Mouse (Mus musculus): ENCODE measurements around the gene Iqcd. TPM values are rescaled to one million over a fixed set of nuclear protein-coding genes. Genes with fewer than 3 reads are reported as not detected.

Gene Iqcd
- polyA plus RNA-seq, 1 experiment, result 0.44 TPM

DNA sequence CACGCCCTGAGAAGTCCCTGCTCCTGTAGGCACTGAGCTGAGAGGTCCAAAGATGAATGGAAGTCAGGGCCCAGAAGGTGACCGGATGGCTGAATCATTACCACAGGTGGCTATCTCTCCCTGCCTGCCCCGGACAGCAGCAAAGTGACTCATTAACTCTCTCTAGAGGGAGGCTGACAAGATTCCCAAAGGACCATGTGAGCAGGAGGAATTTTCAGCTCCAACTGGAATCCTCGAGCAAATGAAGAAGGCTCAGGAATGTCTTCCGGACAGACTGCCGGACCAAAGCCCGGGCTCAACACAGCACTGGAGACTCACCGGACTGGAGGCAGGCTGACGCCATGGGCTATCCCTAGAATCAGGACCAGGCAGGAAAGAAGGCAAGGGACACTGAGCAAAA is 6.8 kb upstream of the Iqcd start:
- Histone ChIP-seq H3K4me3 (ENCODE audit: insufficient read depth, low read length) (no peak overlapping the region), H3K27ac (ENCODE audit: insufficient read depth, low read length) (no peak overlapping the region), H3K4me1 (ENCODE audit: control insufficient read depth, insufficient read depth, low read length) (peaks cover 17% of the 10 kb centered on the region)
- TF ChIP-seq CTCF (IDR thresholded peaks at IDR 0.05; ENCODE audit: borderline replicate concordance, insufficient read depth, low read length), result no peak
- no peak for TF ChIP-seq POLR2A (IDR thresholded peaks at IDR 0.05; ENCODE audit: low read depth, low read length)

GRCm38 (mm10) chr5:120583511-120583910 is 5.3 kb upstream of the Iqcd start:
- no peak overlapping the region for H3K27ac ChIP-seq (ENCODE audit: insufficient read depth, low read length)
- TF ChIP-seq CTCF (IDR thresholded peaks at IDR 0.05; ENCODE audit: borderline replicate concordance, insufficient read depth, low read length) (no peak), POLR2A (IDR thresholded peaks at IDR 0.05; ENCODE audit: low read depth, low read length) (no peak)
- peaks cover 12% of the 10 kb centered on the region; the same call in 1 of the 2 replicates for H3K4me1 ChIP-seq (ENCODE audit: control insufficient read depth, insufficient read depth, low read length)
- no peak overlapping the region for H3K4me3 ChIP-seq (ENCODE audit: insufficient read depth, low read length)

DNA sequence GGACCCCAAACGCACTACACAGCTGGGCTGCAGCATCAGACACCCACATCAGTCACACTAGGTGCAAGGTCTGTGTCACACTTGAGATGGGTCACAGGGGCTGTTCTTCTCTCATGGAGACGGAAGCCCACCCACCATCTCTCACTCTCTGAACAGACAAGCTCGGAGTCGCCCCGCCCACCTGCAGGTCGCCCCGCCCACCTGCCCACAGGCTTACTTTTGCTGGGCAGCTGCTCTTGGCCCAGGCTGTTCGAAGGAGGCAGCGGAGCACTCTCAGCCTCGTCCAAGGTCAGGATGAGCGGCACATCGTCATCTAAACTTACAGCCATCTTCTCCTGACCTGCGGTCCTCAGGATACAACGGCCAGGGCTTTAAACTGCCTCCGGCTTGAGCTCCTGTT is 3.8 kb upstream of the Iqcd start:
- no peak overlapping the region for H3K27ac ChIP-seq (ENCODE audit: insufficient read depth, low read length)
- 0 out of 2 replicates have a peak, but pooled peaks cover 9% of the 10 kb centered on the region for H3K4me1 ChIP-seq (ENCODE audit: control insufficient read depth, insufficient read depth, low read length)
- TF ChIP-seq CTCF (IDR thresholded peaks at IDR 0.05; ENCODE audit: borderline replicate concordance, insufficient read depth, low read length) (no peak), POLR2A (IDR thresholded peaks at IDR 0.05; ENCODE audit: low read depth, low read length) (no peak)
- no peak overlapping the region for H3K4me3 ChIP-seq (ENCODE audit: insufficient read depth, low read length)

GRCm38 (mm10) chr5:120586741-120587615 is 1.8 kb upstream of the Iqcd start:
- peak overlapping the region; percentile 74 for H3K4me3 ChIP-seq (ENCODE audit: insufficient read depth, low read length)
- no peak overlapping the region for H3K27ac ChIP-seq (ENCODE audit: insufficient read depth, low read length)
- 0 out of 2 replicates have a peak, but pooled peaks cover 7% of the 10 kb centered on the region for H3K4me1 ChIP-seq (ENCODE audit: control insufficient read depth, insufficient read depth, low read length)
- TF ChIP-seq POLR2A (IDR thresholded peaks at IDR 0.05; ENCODE audit: low read depth, low read length), result no peak
- TF ChIP-seq CTCF (IDR thresholded peaks at IDR 0.05; ENCODE audit: borderline replicate concordance, insufficient read depth, low read length), result no peak

DNA sequence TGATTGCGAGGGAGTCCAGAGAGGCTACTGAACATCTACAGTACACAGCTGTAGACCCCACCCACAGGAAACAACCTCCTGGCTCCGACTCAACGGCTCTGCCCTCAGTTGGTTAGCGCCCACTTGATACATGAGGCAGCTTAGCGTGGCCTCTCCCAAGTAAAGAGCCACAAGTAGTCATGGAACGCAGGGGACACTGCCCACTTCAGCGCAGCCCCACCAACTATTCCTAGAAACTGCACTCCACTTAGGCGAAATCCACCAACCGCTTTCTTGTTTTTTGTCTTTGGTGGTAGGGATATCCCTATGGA is 1.2 kb upstream of the Iqcd start:
- Histone ChIP-seq H3K4me1 (ENCODE audit: control insufficient read depth, insufficient read depth, low read length) (0 out of 2 replicates have a peak, but pooled peaks cover 3% of the 10 kb centered on the region), H3K4me3 (ENCODE audit: insufficient read depth, low read length) (peak overlapping the region; percentile 74), H3K27ac (ENCODE audit: insufficient read depth, low read length) (no peak overlapping the region)
- TF ChIP-seq POLR2A (IDR thresholded peaks at IDR 0.05; ENCODE audit: low read depth, low read length) (0 out of 2 replicates have a peak, but pooled peaks have one; percentile 25), CTCF (IDR thresholded peaks at IDR 0.05; ENCODE audit: borderline replicate concordance, insufficient read depth, low read length) (no peak)

GRCm38 (mm10) chr5:120587940-120588568 is 762 bp upstream of the Iqcd start:
- H3K4me1 ChIP-seq (ENCODE audit: control insufficient read depth, insufficient read depth, low read length), result 0 out of 2 replicates have a peak, but pooled peaks cover 3% of the 10 kb centered on the region
- peak overlapping the region; percentile 74 for H3K4me3 ChIP-seq (ENCODE audit: insufficient read depth, low read length)
- no peak overlapping the region for H3K27ac ChIP-seq (ENCODE audit: insufficient read depth, low read length)
- TF ChIP-seq POLR2A (IDR thresholded peaks at IDR 0.05; ENCODE audit: low read depth, low read length), result no peak

DNA sequence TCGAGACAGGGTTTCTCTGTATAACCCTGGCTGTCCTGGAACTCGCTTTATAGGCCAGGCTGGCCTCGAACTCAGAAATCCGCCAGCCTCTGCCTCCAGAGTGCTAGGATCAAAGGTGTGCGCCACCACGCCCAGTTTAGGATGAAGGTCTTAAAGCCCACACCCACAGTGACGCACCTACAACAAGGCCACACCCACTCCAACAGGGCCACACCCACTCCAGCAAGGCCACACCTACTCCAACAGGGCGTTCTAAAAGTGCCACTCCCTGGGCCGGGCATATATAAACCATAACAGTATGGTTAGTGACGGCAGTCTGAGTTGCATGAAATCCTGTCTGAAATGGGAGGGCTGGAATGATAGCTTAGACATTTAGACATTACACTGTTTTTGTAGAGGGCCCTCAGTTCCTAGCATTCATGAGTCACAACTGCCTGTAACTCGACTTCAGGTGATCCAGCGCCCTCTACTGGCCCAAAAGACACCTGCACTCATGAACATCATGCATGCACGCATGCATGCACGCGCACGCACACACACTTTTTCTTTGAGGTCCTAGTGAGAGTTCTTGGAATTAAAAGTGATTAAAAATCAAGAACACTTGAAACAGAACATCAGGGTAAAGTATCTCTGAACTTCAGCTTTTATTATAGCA is 1.7 kb downstream of the Iqcd start:
- H3K4me1 ChIP-seq (ENCODE audit: control insufficient read depth, insufficient read depth, low read length), result 0 out of 2 replicates have a peak, but pooled peaks cover 3% of the 10 kb centered on the region
- no peak overlapping the region for H3K27ac ChIP-seq (ENCODE audit: insufficient read depth, low read length)
- peak; percentile 55; the same call in 1 of the 2 replicates for TF ChIP-seq CTCF (IDR thresholded peaks at IDR 0.05; ENCODE audit: borderline replicate concordance, insufficient read depth, low read length)
- TF ChIP-seq POLR2A (IDR thresholded peaks at IDR 0.05; ENCODE audit: low read depth, low read length), result no peak
- no peak overlapping the region for H3K4me3 ChIP-seq (ENCODE audit: insufficient read depth, low read length)

GRCm38 (mm10) chr5:120592141-120592540 is 3.3 kb downstream of the Iqcd start:
- Histone ChIP-seq H3K4me1 (ENCODE audit: control insufficient read depth, insufficient read depth, low read length) (0 out of 2 replicates have a peak, but pooled peaks cover 3% of the 10 kb centered on the region), H3K27ac (ENCODE audit: insufficient read depth, low read length) (no peak overlapping the region), H3K4me3 (ENCODE audit: insufficient read depth, low read length) (no peak overlapping the region)
- no peak for TF ChIP-seq POLR2A (IDR thresholded peaks at IDR 0.05; ENCODE audit: low read depth, low read length)
- no peak for TF ChIP-seq CTCF (IDR thresholded peaks at IDR 0.05; ENCODE audit: borderline replicate concordance, insufficient read depth, low read length)

GRCm38 (mm10) chr5:120594485-120594884 is 5.7 kb downstream of the Iqcd start:
- H3K4me1 ChIP-seq (ENCODE audit: control insufficient read depth, insufficient read depth, low read length), result no peaks in the 10 kb centered on the region
- no peak for TF ChIP-seq POLR2A (IDR thresholded peaks at IDR 0.05; ENCODE audit: low read depth, low read length)
- TF ChIP-seq CTCF (IDR thresholded peaks at IDR 0.05; ENCODE audit: borderline replicate concordance, insufficient read depth, low read length), result no peak

More at GRCm38 (mm10) chr5:120594485-120594884, 5.7 kb downstream of the Iqcd start:
- Histone ChIP-seq H3K27ac (ENCODE audit: insufficient read depth, low read length) (no peak overlapping the region), H3K4me3 (ENCODE audit: insufficient read depth, low read length) (no peak overlapping the region)

Data from embryonic fibroblast, embryonic 13.5 days (primary cell).